Mouse (Mus musculus) ES-E14 (cell line): ENCODE measurements at regions not wholly inside any gene's neighbourhood (a gene's known extent, or its start where the extent isn't known, plus 50 kb on each side); places are given as distances from the start of the nearest gene placed in this dataset.

Source experiments
- CHD2 ChIP-seq: IDR thresholded peaks from 2 replicates; pipeline ENCODE4 v1.6.1; 2014; ENCODE audit warnings: mild to moderate bottlenecking, low read depth, low read length, inconsistent platforms
- HCFC1 ChIP-seq: IDR thresholded peaks from 2 replicates; pipeline ENCODE4 v1.6.1; 2012; ENCODE audit warnings: low read length, inconsistent platforms, borderline replicate concordance; ENCODE audit not compliant: insufficient read depth
- MAFK ChIP-seq: IDR thresholded peaks from 2 replicates; pipeline ENCODE4 v1.6.1; 2014; ENCODE audit warnings: mild to moderate bottlenecking, low read depth, low read length, inconsistent platforms; ENCODE audit not compliant: insufficient read depth
- ZC3H11A ChIP-seq: IDR thresholded peaks from 2 replicates; pipeline ENCODE4 v1.6.1; 2012; ENCODE audit warnings: low read depth, mild to moderate bottlenecking, inconsistent platforms, low read length, borderline replicate concordance
- ZNF384 ChIP-seq: IDR thresholded peaks from 2 replicates; pipeline ENCODE4 v1.6.1; 2012; ENCODE audit warnings: low read depth, low read length, inconsistent platforms

- TF ChIP-seq HCFC1 (no peak), MAFK (no peak), ZNF384 (no peak), ZC3H11A (no peak), CHD2 (no peak)
Observed at GRCm38 (mm10) chr12:110078081-110078505, 200.8 kb upstream of the Dio3 start.
